Mouse (Mus musculus) CD4-positive helper T cell, adult 2 months (primary cell): ENCODE data around the gene Vwa7.
"Not testable (repeated sequence)": the region's sequence is repeated elsewhere in the genome, so short reads cannot be mapped to it uniquely, and the experiment has no call there.

Experiments
- DNase-seq: peaks from one replicate; pipeline ENCODE4 v3.0.0-alpha.2; 2012; ENCODE audit warnings: low read depth, missing footprints, low spot score

Vwa7 gene

DNA sequence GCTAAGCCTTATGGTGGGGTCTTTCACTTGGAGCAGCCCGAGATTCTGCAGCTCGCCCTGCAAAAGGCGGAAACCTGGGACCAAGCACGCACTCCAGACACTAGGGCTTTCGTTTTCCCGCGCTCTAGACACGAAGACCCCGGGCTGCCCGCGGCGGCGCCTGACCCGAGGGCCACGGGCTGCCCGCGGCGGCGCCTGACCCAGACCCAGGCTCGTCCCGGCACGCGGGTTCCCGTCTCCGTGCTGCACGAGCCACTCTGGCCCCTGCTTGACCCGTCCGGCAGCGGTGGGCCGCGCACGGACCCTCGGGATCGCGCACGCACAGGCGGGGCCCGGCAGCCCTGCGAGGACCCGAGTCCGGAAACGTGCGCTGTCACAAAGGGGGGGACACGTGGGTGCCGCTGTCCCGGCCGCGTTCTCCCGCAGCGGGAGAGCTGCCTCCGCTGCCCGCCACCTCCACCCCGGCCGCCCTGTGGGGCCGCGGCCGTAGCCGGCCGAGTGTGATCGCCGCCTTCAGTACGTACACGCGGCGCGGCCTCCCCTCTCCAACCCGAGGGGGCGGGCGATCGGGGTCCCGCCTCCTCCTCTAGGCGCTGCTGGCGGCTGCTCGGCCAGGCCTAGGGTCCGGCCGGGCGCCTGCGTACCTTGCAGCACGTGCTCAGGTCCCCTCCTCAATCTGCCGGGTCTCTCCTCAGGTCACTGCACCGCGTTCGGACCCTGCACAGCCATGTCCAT, 15.5 kb upstream of the Vwa7 start, which contains the start of gene Vars:
TSS of gene Vars (plus strand) at position 271 of the 735 bp plus-strand sequence.
- DNase-seq = peak; percentile 89

GRCm38 (mm10) chr17:35001452-35002152, 14.8 kb upstream of the Vwa7 start:
- peak; percentile 81 for DNase-seq

DNA sequence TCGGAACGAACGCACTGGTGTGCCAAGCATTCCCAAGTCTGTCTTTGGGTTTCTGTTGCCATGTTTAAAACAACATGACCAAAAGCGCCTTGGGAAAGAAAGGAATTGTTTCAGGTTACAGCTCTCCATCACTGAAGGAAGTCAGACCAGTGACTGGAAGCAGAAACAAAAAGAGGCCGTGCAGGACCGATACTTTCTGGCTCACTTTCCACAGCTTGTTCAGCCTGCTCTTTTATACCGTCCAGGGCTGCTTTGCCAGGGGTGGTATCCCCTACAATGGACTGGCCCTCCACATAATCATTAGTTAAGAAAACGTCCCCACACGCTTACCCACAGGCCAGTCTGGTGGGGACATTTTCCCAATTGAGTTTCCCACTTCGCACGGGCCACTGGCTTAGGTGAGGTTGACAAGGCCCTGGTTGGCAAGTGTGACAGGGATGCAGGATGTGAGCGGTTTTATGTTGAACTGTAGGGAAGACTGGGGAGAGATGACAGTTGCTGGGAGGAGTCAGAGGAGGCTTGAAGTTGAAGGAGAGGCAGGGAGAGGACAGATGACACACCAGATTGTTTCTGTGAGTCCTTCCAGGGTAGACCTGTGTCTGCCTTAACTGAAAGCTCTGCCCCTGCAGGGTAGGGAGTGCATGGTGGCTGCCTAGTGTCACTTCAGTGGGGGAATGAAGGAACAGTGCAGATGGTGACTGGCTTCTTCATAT, 14.1 kb upstream of the Vwa7 start:
- DNase-seq = peak; percentile 51

GRCm38 (mm10) chr17:35003022-35003838, 13.1 kb upstream of the Vwa7 start:
- DNase-seq = no peak

- DNase-seq = no peak
These were observed 12.2 kb upstream of the Vwa7 start for GRCm38 (mm10) chr17:35004075-35004717.

GRCm38 (mm10) chr17:35005158-35005557, 11.2 kb upstream of the Vwa7 start:
- DNase-seq = no peak

DNA sequence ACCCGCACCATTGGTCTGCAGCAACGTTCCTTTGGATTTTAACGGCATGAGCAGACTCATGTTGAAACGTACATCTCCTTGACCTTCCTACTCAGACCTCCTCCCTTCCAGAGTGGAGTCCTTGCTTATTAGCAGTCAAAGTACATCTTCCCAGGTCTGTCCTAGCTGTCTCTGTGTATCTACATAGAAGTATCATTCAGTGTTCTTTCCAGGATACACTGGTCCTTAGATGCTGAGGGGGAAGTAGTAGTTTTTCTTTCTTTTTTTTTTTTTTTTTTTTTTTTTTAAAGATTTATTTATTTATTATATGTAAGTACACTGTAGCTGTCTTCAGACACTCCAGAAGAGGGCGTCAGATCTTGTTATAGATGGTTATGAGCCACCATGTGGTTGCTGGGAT, 10.5 kb upstream of the Vwa7 start:
- not testable (repeated sequence) for DNase-seq

GRCm38 (mm10) chr17:35007387-35007991, 8.9 kb upstream of the Vwa7 start:
- DNase-seq = no peak

GRCm38 (mm10) chr17:35009586-35009985, 6.8 kb upstream of the Vwa7 start:
- DNase-seq = no peak

GRCm38 (mm10) chr17:35011440-35011839, 4.9 kb upstream of the Vwa7 start:
- DNase-seq = no peak

GRCm38 (mm10) chr17:35012430-35012829, 3.9 kb upstream of the Vwa7 start:
- no peak for DNase-seq

- DNase-seq = no peak
These were observed 3.2 kb upstream of the Vwa7 start for GRCm38 (mm10) chr17:35013221-35013620.

DNA sequence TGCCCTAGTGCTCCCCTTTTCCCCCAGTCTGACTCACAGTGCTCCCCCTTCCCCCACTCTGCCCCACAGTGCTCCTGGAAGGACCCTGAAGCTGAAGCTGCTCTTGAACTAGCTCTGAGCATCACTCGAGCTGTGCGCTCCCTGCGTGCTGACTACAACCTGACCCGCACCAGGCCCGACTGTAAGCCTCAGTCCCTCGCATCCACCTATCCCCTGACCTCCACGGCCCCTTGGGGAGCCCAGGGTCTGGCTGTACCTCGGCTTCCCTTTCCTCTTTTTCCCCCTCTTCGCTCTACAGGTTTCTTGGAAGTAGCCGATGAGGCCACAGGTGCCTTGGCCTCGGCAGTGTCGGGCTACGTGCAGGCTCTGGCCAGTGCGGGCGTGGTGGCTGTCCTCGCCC, 1.1 kb upstream of the Vwa7 start:
- DNase-seq = no peak

DNA sequence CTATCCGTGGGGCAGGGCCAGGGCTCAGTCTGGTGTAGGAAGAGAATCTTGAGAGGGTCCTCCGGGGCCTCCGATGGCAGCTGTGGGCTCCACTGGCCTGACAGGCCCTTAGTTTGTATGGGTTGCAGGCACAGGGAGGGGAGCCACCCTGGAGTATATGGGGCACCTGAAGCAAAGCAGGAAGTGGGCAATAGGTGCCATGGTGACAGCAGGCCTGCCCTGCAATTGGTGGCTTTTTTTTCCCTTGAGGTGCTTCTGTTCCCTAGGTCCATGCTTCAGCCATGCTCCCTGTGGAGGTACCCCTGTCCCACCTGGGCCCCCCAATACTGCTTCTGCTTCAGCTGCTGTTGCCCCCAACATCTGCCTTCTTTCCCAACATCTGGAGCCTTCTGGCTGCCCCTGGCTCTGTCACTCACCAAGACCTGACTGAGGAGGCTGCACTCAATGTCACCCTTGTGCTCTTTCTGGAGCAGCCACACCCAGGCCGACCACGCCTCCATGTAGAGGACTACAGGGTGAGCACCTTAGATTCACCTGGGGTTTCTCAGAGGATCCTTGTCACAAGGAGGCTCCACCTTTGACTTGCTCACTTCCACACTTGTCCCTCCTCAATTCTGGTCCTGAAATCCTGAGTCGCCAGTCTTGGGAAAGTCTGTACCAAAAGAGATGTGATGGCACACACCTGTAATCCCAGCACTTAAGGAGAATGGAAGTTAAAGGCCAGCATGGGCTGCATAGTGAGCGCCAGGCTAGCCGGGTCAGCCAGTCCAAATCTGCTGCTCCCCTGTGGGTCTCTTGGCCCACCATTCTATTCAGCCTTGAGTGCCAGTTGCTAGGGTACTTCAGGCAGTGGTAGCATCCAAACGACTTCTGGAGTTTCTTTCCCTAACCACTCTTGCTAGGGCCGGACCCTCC, 669 bp downstream of the Vwa7 start:
- peak; percentile 30 for DNase-seq

DNA sequence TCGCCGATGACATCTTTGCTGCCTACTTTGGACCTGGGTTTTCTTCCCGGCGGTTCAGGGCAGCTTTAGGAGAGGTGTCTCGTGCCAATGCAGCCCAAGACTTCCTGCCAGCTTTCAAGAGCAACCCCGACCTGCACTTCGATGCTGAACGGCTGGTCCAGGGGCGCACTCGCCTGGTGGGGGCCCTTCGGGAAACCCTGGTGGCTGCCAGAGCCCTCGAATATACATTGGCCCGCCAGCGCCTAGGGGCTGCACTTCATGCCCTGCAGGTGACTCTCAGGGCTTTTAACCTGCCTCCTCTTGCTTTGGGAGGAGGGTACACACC, 1.3 kb downstream of the Vwa7 start:
- DNase-seq = no peak

DNA sequence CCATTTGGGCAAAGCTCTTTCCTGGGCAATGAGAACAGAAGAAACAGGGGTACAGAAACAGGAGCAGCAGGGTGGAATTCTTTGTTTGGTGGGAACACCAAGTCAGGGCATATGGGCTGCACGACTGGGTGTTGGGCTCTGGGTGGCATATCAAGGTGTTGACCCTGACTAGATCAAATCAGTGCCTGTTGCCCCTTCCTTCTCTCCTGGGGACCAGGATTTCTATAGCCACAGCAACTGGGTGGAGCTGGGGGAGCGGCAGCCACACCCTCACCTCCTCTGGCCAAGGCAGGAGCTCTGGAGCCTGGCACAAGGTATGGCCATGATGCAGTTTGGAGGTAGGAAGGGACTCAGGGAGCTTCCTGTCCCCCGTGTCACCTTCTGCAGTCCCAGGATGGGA, 1.8 kb downstream of the Vwa7 start:
- DNase-seq = no peak

GRCm38 (mm10) chr17:35019894-35020293, 3.5 kb downstream of the Vwa7 start:
- DNase-seq = no peak

- DNase-seq = no peak
These were observed 4.2 kb downstream of the Vwa7 start for GRCm38 (mm10) chr17:35020551-35020950.

GRCm38 (mm10) chr17:35021163-35021808, 4.9 kb downstream of the Vwa7 start:
- DNase-seq = peak; percentile 81
